Mouse (Mus musculus): ENCODE data around the gene Ern1. TPM values are rescaled to one million over a fixed set of nuclear protein-coding genes. Genes with fewer than 3 reads are reported as not detected.
"Not testable (repeated sequence)": the region's sequence is repeated elsewhere in the genome, so short reads cannot be mapped to it uniquely, and the experiment has no call there.

Ern1 gene
- polyA plus RNA-seq, 1 experiment = 18.1 TPM

- TF ChIP-seq POLR2A (IDR thresholded peaks at IDR 0.05; ENCODE audit: control insufficient read depth, extremely low read depth, insufficient read depth, low read length, poor library complexity) (no peak), CTCF (IDR thresholded peaks at IDR 0.05; ENCODE audit: borderline replicate concordance, control insufficient read depth, extremely low read depth, insufficient read depth, low read length, poor library complexity) (no peak)
- Histone ChIP-seq H3K4me3 (ENCODE audit: control insufficient read depth, insufficient read depth, low read length) (no peak overlapping the region), H3K36me3 (ENCODE audit: control insufficient read depth, insufficient read depth, low read length) (no peaks in the 10 kb centered on the region), H3K27me3 (ENCODE audit: control insufficient read depth, insufficient read depth, low read length) (no peaks in the 10 kb centered on the region), H3K27ac (ENCODE audit: control insufficient read depth, insufficient read depth, low read length) (no peak overlapping the region), H3K4me1 (replicated peaks; ENCODE audit: control insufficient read depth, insufficient read depth, low read length) (peaks cover 9% of the 10 kb centered on the region)
- 100% methylated on average over 1 of the region's 1 CpGs for WGBS
- DNase-seq = no peak
Observed at GRCm38 (mm10) chr11:106460671-106461070, 27.0 kb downstream of the Ern1 start.

GRCm38 (mm10) chr11:106458540-106458939 lies 29.1 kb downstream of the Ern1 start:
- no peak overlapping the region for H3K27ac ChIP-seq (ENCODE audit: control insufficient read depth, insufficient read depth, low read length)
- no peaks in the 10 kb centered on the region for H3K36me3 ChIP-seq (ENCODE audit: control insufficient read depth, insufficient read depth, low read length)
- no peak for DNase-seq
- H3K4me1 ChIP-seq (replicated peaks; ENCODE audit: control insufficient read depth, insufficient read depth, low read length) = peaks cover 9% of the 10 kb centered on the region
- H3K4me3 ChIP-seq (ENCODE audit: control insufficient read depth, insufficient read depth, low read length) = no peak overlapping the region
- H3K27me3 ChIP-seq (ENCODE audit: control insufficient read depth, insufficient read depth, low read length) = no peaks in the 10 kb centered on the region
- TF ChIP-seq POLR2A (IDR thresholded peaks at IDR 0.05; ENCODE audit: control insufficient read depth, extremely low read depth, insufficient read depth, low read length, poor library complexity) (no peak), CTCF (IDR thresholded peaks at IDR 0.05; ENCODE audit: borderline replicate concordance, control insufficient read depth, extremely low read depth, insufficient read depth, low read length, poor library complexity) (no peak)
- WGBS = 96% methylated on average over 4 of the region's 4 CpGs

DNA sequence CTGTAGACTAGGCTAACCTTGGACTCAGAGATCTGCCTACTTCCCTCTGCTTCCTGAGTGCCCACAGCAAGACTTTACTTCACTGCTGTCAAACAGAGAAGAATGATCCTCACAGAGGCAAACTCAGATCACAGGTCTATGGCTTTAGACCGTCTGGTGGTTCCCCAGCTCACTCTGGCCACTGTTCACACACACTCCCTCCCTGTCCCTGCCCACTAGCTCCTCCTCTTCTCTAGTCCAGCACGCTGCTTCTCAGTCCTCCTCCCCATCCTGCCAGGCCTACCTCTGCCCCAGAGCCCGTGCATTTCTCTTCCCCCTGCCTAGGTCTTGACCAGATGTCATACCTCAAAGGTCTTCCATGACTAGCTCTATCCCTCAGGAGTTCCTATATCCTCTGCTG lies 44.0 kb downstream of the Ern1 start:
- H3K27me3 ChIP-seq (ENCODE audit: control insufficient read depth, insufficient read depth, low read length) = no peaks in the 10 kb centered on the region
- TF ChIP-seq CTCF (IDR thresholded peaks at IDR 0.05; ENCODE audit: borderline replicate concordance, control insufficient read depth, extremely low read depth, insufficient read depth, low read length, poor library complexity) = no peak
- no peak for TF ChIP-seq POLR2A (IDR thresholded peaks at IDR 0.05; ENCODE audit: control insufficient read depth, extremely low read depth, insufficient read depth, low read length, poor library complexity)
- no peak overlapping the region for H3K27ac ChIP-seq (ENCODE audit: control insufficient read depth, insufficient read depth, low read length)
- no peak overlapping the region for H3K4me3 ChIP-seq (ENCODE audit: control insufficient read depth, insufficient read depth, low read length)
- no peaks in the 10 kb centered on the region for H3K36me3 ChIP-seq (ENCODE audit: control insufficient read depth, insufficient read depth, low read length)
- 68% methylated on average over 3 of the region's 3 CpGs for WGBS
- peaks cover 3% of the 10 kb centered on the region for H3K4me1 ChIP-seq (replicated peaks; ENCODE audit: control insufficient read depth, insufficient read depth, low read length)
- DNase-seq = no peak

DNA sequence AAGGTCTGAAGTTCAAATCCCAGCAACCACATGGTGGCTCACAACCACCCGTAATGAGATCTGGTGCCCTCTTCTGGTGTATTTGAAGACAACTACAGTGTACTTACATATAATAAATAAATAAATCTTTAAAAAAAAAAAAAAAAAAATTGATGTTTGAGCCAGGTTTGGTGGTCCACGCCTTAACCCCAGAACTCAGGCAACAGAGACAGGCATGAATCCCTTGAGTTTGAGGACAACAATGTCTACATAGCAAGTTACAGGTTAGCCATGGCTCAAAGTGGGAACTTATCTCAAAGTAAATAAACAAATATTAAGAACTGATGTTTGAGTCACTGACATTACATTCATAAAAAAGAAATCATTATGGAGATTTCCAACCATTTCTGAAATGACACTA lies 45.1 kb downstream of the Ern1 start:
- not testable (repeated sequence) for H3K27me3 ChIP-seq (ENCODE audit: control insufficient read depth, insufficient read depth, low read length); DNase-seq; H3K4me3 ChIP-seq (ENCODE audit: control insufficient read depth, insufficient read depth, low read length); H3K36me3 ChIP-seq (ENCODE audit: control insufficient read depth, insufficient read depth, low read length); H3K27ac ChIP-seq (ENCODE audit: control insufficient read depth, insufficient read depth, low read length); H3K4me1 ChIP-seq (replicated peaks; ENCODE audit: control insufficient read depth, insufficient read depth, low read length)
- 85% methylated on average over 2 of the region's 2 CpGs for WGBS

DNA sequence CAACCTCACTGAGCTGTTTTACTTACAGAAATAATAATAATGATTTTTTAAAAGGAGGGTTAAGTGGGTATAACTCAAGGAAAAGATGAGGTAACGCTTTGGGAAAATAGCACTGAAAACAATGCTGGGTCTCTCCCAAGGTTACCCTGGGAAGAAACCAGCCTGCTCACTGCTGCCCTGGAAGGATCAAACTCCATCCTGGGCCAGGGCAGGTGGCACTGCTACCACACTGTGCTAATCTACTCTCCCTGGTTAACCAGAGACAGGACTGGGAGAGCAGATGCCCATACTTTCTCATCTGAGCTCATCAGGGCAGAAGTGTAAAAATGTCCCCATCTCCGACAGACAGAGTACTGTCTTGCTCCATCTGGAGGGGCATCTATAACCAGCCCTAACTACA lies 47.3 kb downstream of the Ern1 start:
- no peak for DNase-seq
- Histone ChIP-seq H3K4me1 (replicated peaks; ENCODE audit: control insufficient read depth, insufficient read depth, low read length) (peaks cover 6% of the 10 kb centered on the region), H3K4me3 (ENCODE audit: control insufficient read depth, insufficient read depth, low read length) (no peak overlapping the region), H3K27ac (ENCODE audit: control insufficient read depth, insufficient read depth, low read length) (no peak overlapping the region), H3K27me3 (ENCODE audit: control insufficient read depth, insufficient read depth, low read length) (no peaks in the 10 kb centered on the region), H3K36me3 (ENCODE audit: control insufficient read depth, insufficient read depth, low read length) (no peaks in the 10 kb centered on the region)
- 88% methylated on average over 2 of the region's 2 CpGs for WGBS
- no peak for TF ChIP-seq POLR2A (IDR thresholded peaks at IDR 0.05; ENCODE audit: control insufficient read depth, extremely low read depth, insufficient read depth, low read length, poor library complexity)
- no peak for TF ChIP-seq CTCF (IDR thresholded peaks at IDR 0.05; ENCODE audit: borderline replicate concordance, control insufficient read depth, extremely low read depth, insufficient read depth, low read length, poor library complexity)

- 69% methylated on average over 3 of the region's 3 CpGs for WGBS
- peaks cover 6% of the 10 kb centered on the region for H3K4me1 ChIP-seq (replicated peaks; ENCODE audit: control insufficient read depth, insufficient read depth, low read length)
- DNase-seq = no peak
- H3K27me3 ChIP-seq (ENCODE audit: control insufficient read depth, insufficient read depth, low read length) = no peaks in the 10 kb centered on the region
- no peak for TF ChIP-seq POLR2A (IDR thresholded peaks at IDR 0.05; ENCODE audit: control insufficient read depth, extremely low read depth, insufficient read depth, low read length, poor library complexity)
- TF ChIP-seq CTCF (IDR thresholded peaks at IDR 0.05; ENCODE audit: borderline replicate concordance, control insufficient read depth, extremely low read depth, insufficient read depth, low read length, poor library complexity) = no peak
- no peak overlapping the region for H3K27ac ChIP-seq (ENCODE audit: control insufficient read depth, insufficient read depth, low read length)
- H3K4me3 ChIP-seq (ENCODE audit: control insufficient read depth, insufficient read depth, low read length) = no peak overlapping the region
- no peaks in the 10 kb centered on the region for H3K36me3 ChIP-seq (ENCODE audit: control insufficient read depth, insufficient read depth, low read length)
Observed at GRCm38 (mm10) chr11:106439355-106439754, 48.3 kb downstream of the Ern1 start.

DNA sequence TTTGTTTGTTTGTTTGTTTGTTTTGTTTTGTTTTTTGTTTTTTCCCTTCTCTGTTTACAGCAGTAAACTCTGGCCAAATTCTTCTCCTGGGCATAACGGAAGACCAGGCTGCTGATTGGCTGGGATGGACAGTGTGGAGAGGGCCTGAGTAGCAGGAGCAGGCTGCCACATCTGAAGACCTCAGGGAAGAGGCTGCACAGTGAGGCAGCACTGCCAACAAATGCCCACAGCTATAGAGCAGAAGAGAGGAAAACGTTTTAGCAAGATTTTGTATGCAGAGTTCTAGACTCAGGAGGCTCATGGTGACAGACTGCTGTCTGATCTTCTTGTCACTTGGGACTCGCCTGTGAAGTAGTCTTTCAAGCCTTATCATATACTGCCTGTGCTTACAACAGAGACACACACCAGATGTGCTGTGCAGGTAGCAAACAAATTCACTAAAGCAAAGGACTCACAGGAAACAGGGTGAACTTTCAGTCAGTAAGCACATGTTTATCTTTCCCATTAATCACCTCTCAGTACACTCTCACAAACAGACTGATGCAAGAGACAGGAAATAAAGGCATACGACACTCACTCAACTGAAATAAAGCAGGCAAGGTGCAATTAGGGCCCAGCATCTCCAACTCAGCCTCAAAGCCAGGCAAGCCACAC lies 49.0 kb downstream of the Ern1 start:
- Histone ChIP-seq H3K27ac (ENCODE audit: control insufficient read depth, insufficient read depth, low read length) (peak overlapping the region; percentile 77), H3K27me3 (ENCODE audit: control insufficient read depth, insufficient read depth, low read length) (no peaks in the 10 kb centered on the region), H3K36me3 (ENCODE audit: control insufficient read depth, insufficient read depth, low read length) (no peaks in the 10 kb centered on the region), H3K4me3 (ENCODE audit: control insufficient read depth, insufficient read depth, low read length) (no peak overlapping the region), H3K4me1 (replicated peaks; ENCODE audit: control insufficient read depth, insufficient read depth, low read length) (peaks cover 6% of the 10 kb centered on the region)
- TF ChIP-seq CTCF (IDR thresholded peaks at IDR 0.05; ENCODE audit: borderline replicate concordance, control insufficient read depth, extremely low read depth, insufficient read depth, low read length, poor library complexity) (no peak), POLR2A (IDR thresholded peaks at IDR 0.05; ENCODE audit: control insufficient read depth, extremely low read depth, insufficient read depth, low read length, poor library complexity) (no peak)
- peak; percentile 14 for DNase-seq
- 26% methylated on average over 4 of the region's 4 CpGs for WGBS

Data from thymus, adult 2 months (tissue).